Mouse (Mus musculus): ENCODE measurements around the gene Tnrc6a.

- TF ChIP-seq MYC (IDR thresholded peaks at IDR 0.05; ENCODE audit: low read depth, low read length) (no peak), TCF12 (IDR thresholded peaks at IDR 0.05; ENCODE audit: low read depth, low read length) (no peak)
Measured at GRCm38 (mm10) chr7:123162346-123162745, 38.7 kb downstream of the Tnrc6a start.
